Mouse (Mus musculus): ENCODE measurements around the gene Gm49340. TPM values are rescaled to one million over a fixed set of nuclear protein-coding genes. Genes with fewer than 3 reads are reported as not detected.
"Not testable (repeated sequence)": the region's sequence is repeated elsewhere in the genome, so short reads cannot be mapped to it uniquely, and the experiment has no call there.

Gm49340 gene
- not detected for total RNA-seq (2021)

DNA sequence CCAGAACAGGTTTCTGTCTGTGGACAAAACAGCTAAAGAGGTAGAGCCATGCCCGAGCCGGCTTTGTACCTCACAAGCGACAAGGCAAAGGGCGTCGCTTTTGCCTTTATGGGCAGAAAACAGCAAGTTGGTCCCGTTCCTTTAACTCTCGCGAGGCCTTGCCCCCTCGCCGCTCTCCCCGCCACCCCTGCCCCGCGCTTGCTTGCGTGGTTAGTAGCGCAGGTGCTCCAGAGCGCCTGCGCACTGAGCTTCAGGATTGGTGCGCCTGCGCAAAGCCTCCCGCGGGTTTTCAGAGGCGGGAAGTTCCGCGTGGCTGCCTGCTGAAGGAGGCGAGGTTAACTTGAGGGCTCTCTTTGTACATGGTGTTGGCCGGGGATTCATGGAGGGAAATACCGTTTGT, at the start of gene Gm49340, which contains the start of the genes Aspa and Spata22:
TSS of gene Gm49340 (plus strand) at position 300 of the 400 bp plus-strand sequence.
TSS of gene Aspa (minus strand) at position 155 of the 400 bp plus-strand sequence.
TSS of gene Spata22 (plus strand) at position 300 of the 400 bp plus-strand sequence.
- no peak for DNase-seq (ENCODE audit: extremely low spot score in 1 of 2, low spot score in 2 of 2)
- intact Hi-C loops (cut with DNase I), result no loop called here

DNA sequence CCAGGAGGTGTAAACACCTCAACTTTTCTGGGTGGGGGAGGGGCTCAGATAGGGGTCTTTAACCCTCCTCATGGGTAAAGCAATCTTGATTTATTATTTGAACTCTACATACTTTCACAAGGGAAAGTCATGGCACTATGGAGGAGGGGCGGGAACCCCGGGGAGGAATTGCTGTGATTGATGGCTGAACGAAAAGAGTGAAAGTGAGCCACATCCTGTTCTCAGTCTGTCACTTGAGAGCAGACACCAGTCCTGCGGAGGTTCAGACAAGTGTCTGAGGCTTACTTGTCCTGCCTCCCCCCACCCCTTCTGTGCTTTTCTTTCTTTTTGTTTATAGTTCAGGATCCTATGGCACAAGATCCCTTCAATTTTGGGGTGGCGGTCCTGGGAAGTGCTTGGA, 48.8 kb upstream of the Gm49340 start:
- intact Hi-C loops (cut with DNase I), result loop anchor here (10.0 kb wide), 2 partner anchors 146 to 1074 kb away; partner anchors contain the start of genes Haspin and Olfr411
- DNase-seq (ENCODE audit: extremely low spot score in 1 of 2, low spot score in 2 of 2), result no peak

DNA sequence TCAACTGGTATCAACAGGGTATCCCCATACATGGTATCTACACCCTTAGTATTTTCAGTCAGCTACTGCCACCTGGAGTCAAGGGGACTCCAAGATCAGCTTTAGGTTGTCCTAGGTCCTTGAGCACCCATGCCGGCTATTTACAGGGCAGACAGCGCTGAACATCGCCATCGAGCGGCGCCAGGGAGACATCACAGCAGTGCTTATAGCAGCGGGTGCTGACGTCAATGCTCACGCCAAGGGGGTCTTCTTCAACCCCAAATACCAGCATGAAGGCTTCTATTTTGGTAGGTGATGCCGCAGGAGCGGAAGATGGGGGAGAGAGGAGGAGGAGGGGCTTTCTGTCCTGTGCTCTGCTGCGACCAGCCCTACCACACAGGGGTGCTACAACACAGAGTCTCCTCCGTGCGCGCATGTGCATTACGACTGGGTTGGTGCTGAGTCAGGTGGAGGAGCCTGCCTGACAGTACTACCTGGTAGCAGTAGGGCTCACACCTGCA, 48.0 kb upstream of the Gm49340 start:
- intact Hi-C loops (cut with DNase I), result loop anchor here (10.0 kb wide), 2 partner anchors 147 to 1073 kb away; partner anchors contain the start of genes Haspin and Olfr411
- peak; percentile 69 to 81 for DNase-seq (ENCODE audit: extremely low spot score in 1 of 2, low spot score in 2 of 2)

DNA sequence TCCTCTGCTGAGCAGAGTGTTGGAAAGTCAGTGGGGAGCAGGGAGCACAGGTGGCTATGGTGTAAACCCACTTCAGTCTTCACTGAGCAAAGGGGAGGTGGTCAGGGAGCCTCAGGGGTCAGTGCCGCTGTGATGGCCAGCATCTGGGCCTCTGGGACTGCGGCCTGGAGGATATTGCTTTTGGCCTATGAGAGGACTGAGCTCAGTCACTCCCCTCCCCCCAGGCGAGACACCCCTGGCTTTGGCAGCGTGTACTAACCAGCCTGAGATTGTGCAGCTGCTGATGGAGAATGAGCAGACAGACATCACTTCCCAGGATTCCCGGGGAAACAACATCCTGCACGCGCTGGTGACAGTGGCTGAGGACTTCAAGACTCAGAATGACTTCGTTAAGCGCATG, 46.2 kb upstream of the Gm49340 start:
- DNase-seq (ENCODE audit: extremely low spot score in 1 of 2, low spot score in 2 of 2), result peak in 1 of 2 experiments; percentile 46
- intact Hi-C loops (cut with DNase I), result loop anchor here (10.0 kb wide), 2 partner anchors 149 to 1071 kb away; partner anchors contain the start of genes Haspin and Olfr411

DNA sequence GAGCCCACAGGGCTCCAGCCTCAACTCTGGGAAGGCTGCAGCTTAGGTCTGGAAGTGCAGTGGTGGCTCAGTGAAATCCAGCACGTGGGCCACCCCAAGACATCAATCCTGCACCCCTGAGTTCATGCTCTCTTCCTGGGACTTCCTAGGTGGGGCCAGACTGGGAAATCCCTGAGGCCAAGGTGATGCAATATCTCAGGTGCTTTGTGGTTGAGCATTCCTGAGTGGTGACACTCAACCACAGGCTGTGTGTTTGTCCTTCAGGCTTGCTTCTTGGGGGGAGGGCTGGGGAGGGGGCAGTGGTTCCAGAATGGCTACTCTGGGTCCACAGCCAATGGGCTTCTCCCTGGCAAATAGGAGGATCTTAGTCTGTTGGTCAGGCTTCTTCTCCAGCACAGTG, 45.6 kb upstream of the Gm49340 start:
- no peak for DNase-seq (ENCODE audit: extremely low spot score in 1 of 2, low spot score in 2 of 2)
- intact Hi-C loops (cut with DNase I), result loop anchor here (10.0 kb wide), 2 partner anchors 149 to 1071 kb away; partner anchors contain the start of genes Haspin and Olfr411

DNA sequence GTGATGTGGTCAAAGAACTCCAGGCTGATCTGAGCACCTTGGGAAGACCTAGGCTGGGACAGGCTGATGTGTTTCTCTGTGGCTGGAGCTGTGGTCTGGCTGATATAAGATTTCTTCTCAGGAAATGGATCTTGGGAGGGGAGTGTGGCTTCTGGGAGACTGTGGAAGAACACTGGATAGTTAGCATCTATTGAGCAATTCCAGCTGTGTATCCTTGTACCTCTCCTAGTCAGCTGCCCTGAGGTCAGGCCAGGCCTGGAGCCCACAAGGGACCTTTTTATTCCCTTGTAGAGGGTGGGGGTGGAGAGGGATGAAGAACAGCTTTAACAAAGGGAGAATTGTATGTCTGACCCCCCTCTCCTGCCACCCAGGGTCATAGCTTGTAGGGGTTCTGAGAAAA, 45.2 kb upstream of the Gm49340 start:
- intact Hi-C loops (cut with DNase I), result loop anchor here (10.0 kb wide), 2 partner anchors 150 to 1070 kb away; partner anchors contain the start of genes Haspin and Olfr411
- no peak for DNase-seq (ENCODE audit: extremely low spot score in 1 of 2, low spot score in 2 of 2)

DNA sequence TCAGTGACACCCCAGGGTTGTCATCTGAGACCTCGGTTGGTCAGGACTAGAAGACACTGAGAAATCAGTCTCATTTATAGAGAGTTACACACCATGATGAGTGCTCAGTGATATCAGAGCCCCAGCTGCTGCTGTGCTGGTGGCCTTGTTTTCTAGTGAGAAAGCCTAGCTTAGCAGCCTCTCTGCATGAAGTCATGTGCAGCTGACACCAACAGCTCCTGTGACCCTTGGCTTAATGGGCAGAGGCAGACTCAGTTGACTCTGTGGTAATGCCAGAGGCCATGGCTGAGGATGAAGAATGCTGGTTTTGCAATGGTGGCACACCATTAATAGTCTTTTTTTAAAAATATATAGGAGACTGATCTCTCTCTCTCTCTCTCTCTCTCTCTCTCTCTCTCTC, 39.9 kb upstream of the Gm49340 start:
- DNase-seq (ENCODE audit: extremely low spot score in 1 of 2, low spot score in 2 of 2), result no peak
- intact Hi-C loops (cut with DNase I), result loop anchor here (10.0 kb wide), 2 partner anchors 155 to 1065 kb away; partner anchors contain the start of genes Haspin and Olfr411

DNA sequence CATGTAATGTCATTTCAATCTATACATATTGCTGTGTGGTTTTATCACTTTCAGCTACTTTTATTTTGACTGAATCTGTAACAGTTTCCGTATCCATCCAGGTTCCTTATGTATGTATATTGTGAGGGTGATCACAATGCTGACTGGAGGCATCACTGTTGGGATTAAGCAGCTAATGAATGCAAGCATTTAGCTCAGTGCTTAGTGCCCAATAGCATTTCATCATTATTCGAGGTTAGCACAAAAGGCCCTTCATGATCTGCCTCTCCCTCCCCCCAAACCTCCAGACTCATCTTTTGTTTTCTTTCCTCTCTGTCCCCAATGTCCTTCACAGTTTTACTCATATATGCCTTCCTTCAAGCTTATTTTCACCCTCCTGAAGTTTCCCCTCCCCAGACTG, 26.4 kb upstream of the Gm49340 start:
- DNase-seq (ENCODE audit: extremely low spot score in 1 of 2, low spot score in 2 of 2), result no peak
- intact Hi-C loops (cut with DNase I), result no loop called here

DNA sequence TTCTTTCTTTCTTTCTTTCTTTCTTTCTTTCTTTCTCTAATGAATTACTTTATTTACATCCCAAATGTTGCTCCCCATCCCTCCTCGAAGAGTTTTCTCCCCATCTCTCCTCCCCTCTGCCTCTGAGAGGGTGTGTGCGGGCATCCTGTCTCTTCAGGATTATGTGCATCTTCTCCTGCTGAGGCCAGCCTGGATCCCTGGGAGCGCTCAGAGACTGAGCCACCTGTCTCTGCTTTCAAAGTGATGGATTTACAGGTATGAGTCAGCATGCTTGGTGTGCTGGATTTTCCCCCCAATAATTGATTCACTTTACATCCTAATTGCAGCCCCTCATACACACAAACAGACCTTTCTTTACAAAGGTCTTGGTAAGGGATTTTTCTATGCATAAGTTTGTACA, 13.6 kb upstream of the Gm49340 start:
- no peak for DNase-seq (ENCODE audit: extremely low spot score in 1 of 2, low spot score in 2 of 2)
- intact Hi-C loops (cut with DNase I), result no loop called here

DNA sequence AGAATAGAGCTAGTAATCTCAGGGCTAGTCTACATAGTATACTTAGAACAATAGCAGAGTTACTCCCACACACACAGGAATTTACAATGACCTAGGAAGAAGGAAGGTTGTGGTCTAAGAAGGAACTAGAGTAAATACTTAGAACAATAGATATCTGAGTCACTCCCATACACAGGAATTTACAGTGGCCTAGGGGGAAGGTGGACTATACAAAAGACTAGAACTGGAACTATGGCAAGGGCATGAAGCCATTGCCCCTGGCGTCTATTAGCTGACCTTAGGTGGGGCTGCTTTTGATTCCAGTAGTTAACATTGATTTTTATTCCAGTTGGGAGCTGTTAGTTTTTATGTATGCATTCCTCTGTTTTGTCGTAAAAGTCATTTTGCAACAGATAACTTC, 11.0 kb upstream of the Gm49340 start:
- DNase-seq (ENCODE audit: extremely low spot score in 1 of 2, low spot score in 2 of 2); intact Hi-C loops (cut with DNase I): not testable (repeated sequence)

DNA sequence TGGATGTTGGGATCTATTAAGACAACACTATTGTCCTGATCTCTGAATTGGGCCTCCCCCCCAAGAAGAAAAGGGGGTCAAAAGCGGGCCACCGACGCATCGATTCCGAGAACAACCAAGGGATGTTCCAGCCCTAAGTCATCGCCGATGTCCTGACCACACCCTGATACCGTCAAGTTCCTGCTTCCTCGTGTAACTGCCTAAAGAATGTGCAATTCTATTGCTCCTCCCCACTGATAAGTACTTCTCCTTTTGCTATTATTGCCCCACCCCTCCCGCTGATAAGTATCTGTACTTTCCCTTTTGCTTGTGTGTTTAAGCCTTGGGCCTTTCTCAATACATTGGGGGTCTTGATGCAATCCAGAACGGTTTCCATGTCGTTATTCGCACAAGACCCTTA, 8.5 kb upstream of the Gm49340 start:
- DNase-seq (ENCODE audit: extremely low spot score in 1 of 2, low spot score in 2 of 2); intact Hi-C loops (cut with DNase I): not testable (repeated sequence)

DNA sequence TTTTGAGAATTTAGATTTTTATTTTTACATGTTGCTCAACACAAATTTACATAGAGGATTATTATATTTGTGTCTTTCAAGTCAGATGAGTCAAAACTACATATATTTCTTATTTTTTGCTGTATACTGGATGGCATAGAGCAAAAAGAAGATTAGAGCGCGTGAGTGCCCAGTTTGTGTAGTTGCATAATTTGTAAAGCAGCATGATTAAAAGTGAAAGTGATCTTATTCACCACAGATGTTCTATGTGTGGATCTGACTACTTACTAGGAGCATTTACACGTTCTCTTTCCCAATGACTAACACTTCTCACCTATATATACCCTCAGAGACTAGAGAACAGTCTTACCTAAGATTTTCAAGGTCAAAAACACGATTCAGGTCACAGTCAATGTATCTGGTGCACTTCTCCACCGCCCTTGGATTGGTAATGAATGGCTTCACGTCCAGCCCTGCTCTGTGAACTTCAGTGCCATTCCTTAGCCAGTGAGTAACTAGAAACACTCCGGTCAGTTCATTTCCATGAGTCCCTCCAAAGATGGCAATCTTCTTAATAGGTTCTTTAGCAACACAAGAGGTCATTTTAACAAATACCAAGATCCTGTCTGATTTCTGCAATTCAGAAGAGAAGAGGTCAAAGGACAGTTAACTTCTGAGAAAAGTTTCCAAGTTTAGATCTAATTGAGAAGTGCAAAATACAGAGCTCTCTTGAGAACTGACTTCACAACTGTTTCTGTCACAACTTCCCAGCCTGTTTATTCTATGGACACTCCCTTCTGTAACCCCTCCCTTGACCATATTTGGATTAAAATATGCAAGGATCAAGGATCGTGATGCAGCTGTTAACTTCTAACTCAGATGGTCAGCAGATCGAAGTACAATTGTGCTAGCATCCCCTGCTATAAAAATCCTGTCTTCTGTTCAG, 5.4 kb upstream of the Gm49340 start:
- DNase-seq (ENCODE audit: extremely low spot score in 1 of 2, low spot score in 2 of 2), result no peak
- intact Hi-C loops (cut with DNase I), result no loop called here

DNA sequence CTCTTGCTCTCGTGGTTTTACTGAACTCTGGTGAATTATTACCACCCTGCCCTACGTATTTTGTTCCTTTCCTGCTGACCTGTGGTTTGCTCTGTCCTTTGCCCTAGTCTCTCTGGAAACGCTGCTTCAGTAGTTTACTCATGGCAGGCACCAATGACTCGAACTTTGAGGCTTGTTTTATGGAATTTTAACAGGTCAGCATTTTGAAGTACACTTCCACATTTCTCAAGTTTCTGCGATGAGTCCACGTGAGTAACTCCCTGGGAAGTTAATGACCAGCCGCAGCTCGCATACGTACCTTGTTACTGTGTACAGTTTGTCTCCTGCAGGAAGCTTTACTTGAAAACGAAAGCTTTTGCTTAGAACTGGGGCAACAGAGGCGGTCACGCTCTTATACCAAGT, 3.1 kb upstream of the Gm49340 start:
- intact Hi-C loops (cut with DNase I), result no loop called here

DNA sequence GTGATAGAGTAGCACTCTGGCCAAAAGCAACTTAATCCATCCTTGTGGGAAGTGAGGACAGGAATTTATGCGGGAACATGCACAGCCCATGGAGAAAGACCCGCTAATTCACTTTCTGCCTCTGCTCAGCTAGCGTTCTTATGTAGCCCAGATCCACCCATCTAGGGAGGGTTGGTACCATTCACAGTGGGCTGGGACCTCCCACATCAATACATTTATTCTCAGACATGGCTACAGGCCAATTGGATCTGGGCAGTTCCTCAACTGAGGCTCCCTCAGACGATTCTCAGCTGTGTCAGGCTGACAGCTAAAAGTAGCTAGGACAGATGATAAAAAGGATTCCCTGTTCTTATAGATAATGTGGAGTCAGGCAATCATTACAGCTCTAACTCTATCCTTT, 2.2 kb upstream of the Gm49340 start:
- peak; percentile 7 to 18 for DNase-seq (ENCODE audit: extremely low spot score in 1 of 2, low spot score in 2 of 2)
- intact Hi-C loops (cut with DNase I), result no loop called here

More for the DNA sequence above, 3.1 kb upstream of the Gm49340 start:
- DNase-seq (ENCODE audit: extremely low spot score in 1 of 2, low spot score in 2 of 2), result no peak

DNA sequence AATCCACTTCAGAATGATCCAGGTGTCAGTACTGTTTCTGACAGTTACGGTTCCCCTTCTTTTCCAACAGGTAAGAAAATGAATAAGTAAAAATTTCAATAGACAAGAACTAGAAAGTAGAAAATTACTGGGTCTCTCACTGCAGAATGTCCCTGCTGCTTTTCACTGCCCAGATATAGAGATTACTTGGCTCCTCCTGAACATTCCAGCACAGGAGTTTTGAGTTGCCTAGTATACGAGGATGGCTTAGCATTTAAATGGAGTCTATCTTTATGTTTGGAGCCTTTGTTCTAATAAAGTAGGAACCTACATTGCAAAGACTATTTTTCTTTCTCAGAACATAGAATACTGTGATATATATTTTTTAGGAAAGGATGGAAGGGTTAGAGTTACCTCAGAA, 3.8 kb downstream of the Gm49340 start:
- DNase-seq (ENCODE audit: extremely low spot score in 1 of 2, low spot score in 2 of 2), result no peak
- intact Hi-C loops (cut with DNase I), result no loop called here

DNA sequence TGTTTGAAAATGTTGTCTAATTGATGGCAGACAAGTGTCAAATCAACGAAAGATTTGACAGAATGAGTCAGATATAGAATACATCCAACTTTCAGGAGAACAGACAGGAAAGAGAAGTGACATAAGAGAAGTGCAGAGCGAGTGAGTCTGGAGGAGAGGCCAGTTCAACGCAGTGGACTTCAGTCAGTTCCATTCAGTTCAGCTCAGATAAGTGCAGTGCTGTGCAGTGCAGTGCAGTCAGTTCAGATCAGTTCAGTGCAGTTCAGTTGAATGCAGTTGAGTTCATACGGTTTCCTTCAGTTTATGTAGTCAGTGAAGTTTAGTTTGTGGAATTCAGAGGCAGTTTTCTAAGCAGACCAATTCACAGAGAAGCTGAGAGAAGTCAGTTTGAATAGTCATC, 7.4 kb downstream of the Gm49340 start:
- no peak for DNase-seq (ENCODE audit: extremely low spot score in 1 of 2, low spot score in 2 of 2)
- intact Hi-C loops (cut with DNase I), result no loop called here

DNA sequence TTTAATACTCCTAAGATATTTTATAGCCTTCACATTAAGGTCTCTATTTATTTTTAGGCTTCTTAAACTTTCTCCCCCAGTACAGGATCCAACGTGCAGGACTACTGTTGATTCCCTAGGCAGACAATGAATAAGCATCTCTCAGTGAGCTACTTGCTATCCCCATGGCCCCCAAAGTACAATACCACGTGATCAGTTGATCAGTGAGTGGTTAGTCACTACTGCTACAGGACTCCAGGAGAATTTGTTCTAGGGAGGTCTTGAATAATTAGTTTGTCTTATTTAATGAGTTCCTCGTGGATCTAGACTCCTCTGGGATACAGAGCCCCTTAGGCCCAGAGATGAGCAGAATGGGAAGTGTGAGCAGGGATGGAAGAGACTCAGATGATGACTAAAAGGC, 20.9 kb downstream of the Gm49340 start, which contains the start of gene Olfr20:
TSS of gene Olfr20 (plus strand) at position 301 of the 400 bp plus-strand sequence.
- intact Hi-C loops (cut with DNase I), result no loop called here
- DNase-seq (ENCODE audit: extremely low spot score in 1 of 2, low spot score in 2 of 2), result no peak

DNA sequence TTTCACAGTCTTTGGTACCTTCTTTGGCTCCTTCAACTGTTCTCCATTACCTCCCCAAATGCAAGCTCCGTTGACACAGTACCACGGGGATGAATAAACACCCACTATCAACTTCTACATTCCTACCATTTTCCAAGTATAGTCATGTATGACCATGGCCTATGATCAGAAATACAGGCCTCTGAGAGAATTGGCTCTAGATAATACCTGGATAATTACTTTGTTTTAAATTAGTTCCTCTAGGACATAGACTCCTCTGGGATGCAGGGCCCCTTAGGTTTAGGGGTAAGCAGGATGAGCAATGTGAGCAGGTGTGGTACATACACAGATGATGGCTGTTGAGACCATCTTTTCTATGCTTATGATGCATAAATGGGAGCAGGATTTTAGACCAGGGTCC, 41.4 kb downstream of the Gm49340 start, which contains the start of gene Olfr376:
TSS of gene Olfr376 (plus strand) at position 301 of the 400 bp plus-strand sequence.
- no peak for DNase-seq (ENCODE audit: extremely low spot score in 1 of 2, low spot score in 2 of 2)
- intact Hi-C loops (cut with DNase I), result no loop called here

DNA sequence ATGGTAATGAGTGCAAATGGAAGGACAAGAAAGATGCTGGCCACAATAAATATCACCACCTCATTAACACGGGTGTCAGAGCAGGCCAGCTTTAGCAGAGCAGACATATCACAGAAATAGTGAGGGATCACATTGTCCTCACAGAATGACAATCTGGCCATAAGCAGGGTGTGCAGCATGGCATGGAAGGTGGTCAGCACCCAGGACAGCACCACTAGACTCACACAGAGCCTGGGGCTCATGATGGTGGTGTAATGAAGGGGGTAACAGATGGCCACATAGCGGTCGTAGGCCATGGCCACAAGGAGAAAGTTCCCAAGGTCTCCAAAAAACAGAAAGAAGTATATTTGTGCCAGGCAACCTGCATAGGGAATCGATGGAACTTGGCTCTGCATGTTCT, 65.8 kb downstream of the Gm49340 start:
- DNase-seq (ENCODE audit: extremely low spot score in 1 of 2, low spot score in 2 of 2), result no peak
- intact Hi-C loops (cut with DNase I), result no loop called here
